Mouse (Mus musculus): ENCODE measurements around the gene Glt28d2. TPM values are rescaled to one million over a fixed set of nuclear protein-coding genes. Genes with fewer than 3 reads are reported as not detected.
A peak's percentile ranks its signal among the peaks of the same experiment; 100 is the strongest.

Gene Glt28d2
- total RNA-seq, 2 experiments from 2014 or later: 8.0 to 9.4 TPM

DNA sequence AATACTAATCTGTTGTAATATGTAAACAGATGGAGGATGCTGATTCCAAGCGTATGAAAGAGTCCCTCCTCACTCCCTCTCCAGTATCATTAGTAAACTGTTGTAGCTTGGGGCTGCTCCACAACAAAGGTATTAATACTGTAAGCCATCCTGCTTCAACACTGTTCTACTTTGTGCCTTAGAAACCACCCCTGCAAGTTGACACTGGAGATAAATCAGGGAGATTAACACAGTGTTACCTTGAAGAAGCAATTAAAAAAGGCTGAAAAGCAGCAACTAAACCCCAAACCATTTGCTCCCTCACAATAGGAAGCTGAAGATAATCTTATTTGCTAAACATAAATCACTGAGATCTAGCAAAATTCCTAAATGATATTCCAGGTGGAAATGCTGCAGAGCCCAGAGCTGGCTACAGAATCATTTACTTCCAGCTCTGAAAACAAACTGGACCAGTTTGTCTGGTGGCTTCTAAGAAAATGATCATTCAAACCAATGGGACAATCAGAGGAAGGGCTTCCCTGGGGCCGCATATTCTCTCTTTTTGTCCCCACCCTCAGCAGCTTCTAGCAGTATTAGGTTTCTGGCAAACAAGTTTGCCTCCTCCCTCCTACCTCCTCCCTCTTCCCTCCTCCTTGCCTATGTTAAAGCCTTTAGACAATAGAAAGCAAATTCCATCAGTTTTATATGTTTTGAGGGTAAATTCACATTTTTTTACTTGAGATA is 45.7 kb downstream of the Glt28d2 start:
- no peak for TF ChIP-seq CTCF (IDR thresholded peaks at IDR 0.05)
- intact Hi-C loops (cut with DNase I): no loop called here
- peak overlapping the region; percentile 6; the same call in 1 of the 2 replicates for H3K27ac ChIP-seq

DNA sequence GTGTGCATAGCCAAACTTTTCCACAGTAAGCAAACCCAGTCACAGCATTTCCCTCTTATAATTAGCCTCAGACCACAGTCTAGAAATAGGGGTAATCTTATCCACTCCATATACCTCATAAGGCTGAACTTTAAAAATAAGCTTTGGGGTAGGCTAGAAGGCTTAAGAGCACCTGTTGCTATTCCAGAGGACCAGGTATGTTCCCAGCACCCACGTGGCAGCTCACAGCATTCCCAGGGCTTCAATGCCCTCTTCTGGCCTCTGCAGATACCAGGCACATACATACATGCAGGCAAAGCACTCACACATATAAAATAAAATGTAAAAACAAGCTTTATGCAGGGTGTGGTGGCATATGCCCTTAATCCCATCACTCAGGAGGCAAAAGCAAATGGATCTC is 53.7 kb downstream of the Glt28d2 start:
- H3K27ac ChIP-seq: peak overlapping the region; percentile 74
- peak; percentile 42; the same call in 1 of the 2 replicates for TF ChIP-seq CTCF (IDR thresholded peaks at IDR 0.05)
- H3K4me3 ChIP-seq: no peak overlapping the region
- DNase-seq: no peak
- intact Hi-C loops (cut with DNase I): no loop called here

More for the DNA sequence above, 45.7 kb downstream of the Glt28d2 start:
- no peak for DNase-seq
- H3K4me3 ChIP-seq: no peak overlapping the region

DNA sequence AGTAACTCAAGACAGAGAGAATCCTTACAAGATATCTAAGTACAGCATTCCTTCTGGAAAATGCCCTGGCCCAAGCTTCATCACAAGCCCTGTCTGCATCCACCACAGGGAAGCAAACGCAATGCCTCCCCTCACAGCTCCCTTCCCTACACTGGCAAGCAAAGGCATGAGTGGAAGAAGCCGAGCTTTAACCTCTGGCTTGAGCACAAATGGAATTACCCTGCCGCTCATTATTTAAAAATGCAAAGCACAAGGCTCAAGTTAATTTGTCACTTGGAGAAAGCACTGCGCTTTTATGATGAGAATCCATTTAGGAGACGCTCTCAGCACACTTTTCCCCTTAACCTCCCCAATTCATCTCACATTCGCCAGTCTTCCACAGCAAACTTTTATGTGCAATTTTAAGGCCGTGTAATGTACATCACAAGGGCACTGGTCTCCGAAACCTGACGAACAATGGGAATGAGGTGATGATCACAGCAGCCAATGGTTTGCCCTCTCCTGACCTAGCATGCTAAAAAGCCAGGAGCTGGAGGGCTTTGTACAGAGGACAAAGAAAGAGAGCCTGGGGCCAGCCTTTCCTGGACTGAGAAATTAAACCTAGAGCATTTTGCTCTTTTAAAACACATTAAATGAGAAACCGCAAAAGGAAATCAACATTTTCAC is 54.7 kb downstream of the Glt28d2 start:
- Histone ChIP-seq H3K4me3 (no peak overlapping the region), H3K27ac (peak overlapping the region; percentile 74)
- DNase-seq: no peak
- intact Hi-C loops (cut with DNase I): no loop called here
- TF ChIP-seq CTCF (IDR thresholded peaks at IDR 0.05): no peak

- H3K4me3 ChIP-seq: no peak overlapping the region
- peak overlapping the region; percentile 74; the same call in 1 of the 2 replicates for H3K27ac ChIP-seq
- no peak for DNase-seq
- TF ChIP-seq CTCF (IDR thresholded peaks at IDR 0.05): no peak
- intact Hi-C loops (cut with DNase I): no loop called here
Measured at GRCm38 (mm10) chr3:85831785-85832184, 55.5 kb downstream of the Glt28d2 start.

GRCm38 (mm10) chr3:85829047-85829446 is 58.3 kb downstream of the Glt28d2 start:
- DNase-seq: peak; percentile 77
- Histone ChIP-seq H3K27ac (peak overlapping the region; percentile 69), H3K4me3 (no peak overlapping the region)
- TF ChIP-seq CTCF (IDR thresholded peaks at IDR 0.05): no peak
- intact Hi-C loops (cut with DNase I): no loop called here

- intact Hi-C loops (cut with DNase I): no loop called here
- no peak for TF ChIP-seq CTCF (IDR thresholded peaks at IDR 0.05)
- DNase-seq: no peak
Measured at GRCm38 (mm10) chr3:85827815-85828214, 59.5 kb downstream of the Glt28d2 start.

GRCm38 (mm10) chr3:85827283-85827682 is 60.0 kb downstream of the Glt28d2 start:
- Histone ChIP-seq H3K4me3 (no peak overlapping the region), H3K27ac (0 out of 2 replicates have a peak overlapping the region, but pooled peaks have one; percentile 31)
- intact Hi-C loops (cut with DNase I): no loop called here
- no peak for TF ChIP-seq CTCF (IDR thresholded peaks at IDR 0.05)
- DNase-seq: no peak

More at GRCm38 (mm10) chr3:85827815-85828214, 59.5 kb downstream of the Glt28d2 start:
- Histone ChIP-seq H3K4me3 (no peak overlapping the region), H3K27ac (0 out of 2 replicates have a peak overlapping the region, but pooled peaks have one; percentile 31)

- Histone ChIP-seq H3K4me3 (no peak overlapping the region), H3K27ac (no peak overlapping the region)
- no peak for DNase-seq
- intact Hi-C loops (cut with DNase I): no loop called here
- TF ChIP-seq CTCF (IDR thresholded peaks at IDR 0.05): no peak
Measured at GRCm38 (mm10) chr3:85820839-85821548, 66.3 kb downstream of the Glt28d2 start.

Other genes with a start within 250 kb of the Glt28d2 start
- 10 to 100 TPM; 54.3 to 56.8 TPM for gene Fam160a1, start 70.2 kb downstream of the Glt28d2 start, total RNA-seq (2021)
- gene Gm37240, start within 50 bp of the Glt28d2 start, total RNA-seq (2021): 10 to 100 TPM; 34.5 to 37.4 TPM
- gene Sh3d19, start 83.6 kb upstream of the Glt28d2 start, total RNA-seq (2021): 10 to 100 TPM; 12.5 to 13.2 TPM
- gene Prss48, start 115.0 kb upstream of the Glt28d2 start, total RNA-seq (2021): not detected

Measured in gastrocnemius, adult 2 months (tissue).